Mouse (Mus musculus): Measurements from ENCODE around the gene Chad.

The Chad gene

DNA sequence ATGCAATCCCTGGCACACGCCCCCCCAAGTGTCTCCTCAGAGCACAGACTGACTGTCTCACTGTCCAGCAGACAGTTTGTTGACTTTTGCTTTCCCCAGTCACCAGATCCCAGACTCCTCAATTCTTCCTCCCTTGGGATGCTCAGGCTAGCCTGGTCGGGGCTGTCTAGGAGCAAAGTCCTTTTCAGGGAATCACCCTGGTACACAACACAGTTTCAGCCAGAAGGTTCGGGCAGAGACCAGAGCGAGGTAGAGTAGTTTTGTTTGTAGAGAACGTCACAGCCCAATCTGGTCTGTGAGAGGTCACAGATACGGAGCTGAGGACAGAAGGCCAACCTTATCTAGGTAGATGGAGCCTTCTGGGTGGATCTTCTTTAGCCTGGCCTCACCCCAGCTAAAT lies 1.7 kb downstream of the Chad start:
- DNase-seq (ENCODE audit: low read depth, low spot score), result no peak

DNA sequence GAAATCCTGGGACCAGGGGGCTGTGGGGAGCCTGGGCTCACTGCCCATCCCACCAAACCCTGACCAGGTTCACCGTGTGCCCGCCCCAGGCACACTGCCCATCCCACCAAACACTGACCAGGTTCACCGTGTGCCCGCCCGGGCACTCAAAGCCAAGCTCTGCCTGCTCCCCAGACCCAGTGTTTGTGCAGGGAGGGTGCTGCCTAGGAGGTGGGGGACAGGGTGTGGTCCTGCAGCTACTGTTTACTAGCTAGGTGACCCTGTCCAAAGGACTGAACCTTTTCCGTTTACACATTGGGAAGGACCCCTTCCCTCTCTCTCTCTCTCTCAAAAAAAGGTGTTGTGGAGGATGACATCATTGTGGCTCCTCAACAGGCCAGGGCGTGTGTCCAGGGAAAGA lies 2.5 kb downstream of the Chad start:
- no peak for DNase-seq (ENCODE audit: low read depth, low spot score)

DNA sequence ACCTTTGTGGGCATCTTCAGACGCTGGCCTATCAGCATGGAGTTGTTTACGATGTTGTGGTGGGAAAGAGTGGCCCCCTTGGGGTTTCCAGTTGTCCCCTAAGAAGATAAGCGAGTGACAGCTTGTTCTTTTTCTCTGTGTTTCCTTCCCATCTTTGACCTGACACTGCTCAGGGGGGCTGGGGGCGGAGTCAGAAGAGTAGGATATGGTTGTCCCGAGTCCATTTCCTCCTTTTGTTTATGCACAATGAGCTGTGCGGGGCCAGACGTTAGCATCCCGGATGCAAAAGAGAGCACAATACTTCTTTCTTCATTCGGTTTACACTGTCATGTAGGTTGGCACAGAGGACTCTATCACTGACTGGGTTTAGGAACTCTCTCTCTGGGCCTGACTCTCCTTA lies 5.8 kb downstream of the Chad start:
- DNase-seq (ENCODE audit: low read depth, low spot score), result no peak

DNA sequence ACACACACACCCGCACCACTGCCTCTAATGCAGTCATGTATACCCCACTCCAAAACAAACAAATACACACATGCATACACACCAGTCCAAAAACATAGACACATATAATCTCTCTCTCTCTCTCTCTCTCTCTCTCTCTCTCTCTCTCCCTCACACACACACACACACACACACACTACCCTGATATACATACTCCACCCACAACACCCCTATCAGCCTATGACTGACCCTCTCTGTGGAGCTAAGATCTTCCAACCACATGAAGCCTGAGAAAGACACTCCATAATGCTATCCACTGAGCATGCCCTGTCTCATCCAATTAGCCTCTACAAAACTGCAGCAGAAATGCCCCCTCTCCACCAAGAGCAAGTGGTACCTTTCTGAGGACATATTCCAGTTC lies 7.0 kb downstream of the Chad start:
- no peak for DNase-seq (ENCODE audit: low read depth, low spot score)

DNA sequence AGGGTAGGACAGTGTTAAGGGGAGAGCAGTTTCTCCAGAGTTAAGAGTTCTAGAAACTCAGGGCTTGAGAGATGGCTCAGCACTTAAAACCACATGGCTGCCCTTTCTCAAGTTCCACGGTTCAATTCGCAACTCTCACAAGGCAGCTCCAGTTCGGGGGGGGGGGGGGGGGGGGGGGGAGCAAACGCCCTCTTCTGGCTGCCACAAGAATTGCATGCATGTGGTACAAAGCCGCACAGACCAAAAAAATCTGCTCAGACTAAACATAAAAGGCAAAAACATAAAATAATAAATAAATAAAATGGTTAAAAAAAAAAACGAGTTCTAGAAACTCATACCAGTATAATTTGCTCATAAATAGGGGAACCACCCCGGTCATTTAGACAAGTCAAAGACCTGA lies 9.7 kb downstream of the Chad start:
- DNase-seq (ENCODE audit: low read depth, low spot score), result no peak

DNA sequence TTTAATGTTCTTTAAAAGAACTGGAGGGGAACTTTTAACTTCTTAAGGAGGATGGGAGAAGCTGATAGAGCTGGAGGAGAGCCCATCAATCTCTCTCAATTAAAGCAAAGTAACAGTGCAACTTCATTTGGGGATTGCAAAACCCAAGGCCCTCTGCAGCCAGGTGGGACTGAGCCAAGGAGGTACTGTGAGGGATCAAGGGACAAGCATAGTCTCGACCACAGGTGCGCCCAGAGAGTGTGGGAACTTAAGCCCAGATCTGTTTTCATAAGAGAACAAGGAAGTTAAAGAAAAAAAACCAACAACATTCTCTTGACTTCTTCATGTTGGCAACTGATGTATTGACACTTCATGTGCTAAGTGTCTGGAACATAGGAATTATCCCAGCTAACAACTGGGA lies 10.2 kb downstream of the Chad start:
- DNase-seq (ENCODE audit: low read depth, low spot score), result no peak

DNA sequence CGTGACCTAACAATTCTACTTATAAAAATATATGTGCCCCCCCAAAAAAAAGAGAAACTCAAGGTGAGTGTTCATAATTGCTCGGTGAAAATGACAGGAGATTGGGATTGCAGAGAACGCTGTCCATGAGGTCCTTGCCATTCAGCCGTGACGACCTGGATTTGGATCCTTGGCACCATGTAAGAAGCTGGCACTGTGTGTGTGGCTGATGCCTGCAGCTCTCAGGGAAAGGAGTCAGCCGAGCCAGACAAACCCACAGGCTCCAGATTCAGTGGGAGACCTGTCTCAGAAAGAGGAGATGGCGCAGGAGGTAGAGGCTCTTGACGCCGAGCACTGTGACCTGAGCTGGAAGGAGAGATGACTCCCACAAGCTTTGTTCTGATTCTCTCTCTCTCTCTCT lies 11.5 kb downstream of the Chad start:
- no peak for DNase-seq (ENCODE audit: low read depth, low spot score)

DNA sequence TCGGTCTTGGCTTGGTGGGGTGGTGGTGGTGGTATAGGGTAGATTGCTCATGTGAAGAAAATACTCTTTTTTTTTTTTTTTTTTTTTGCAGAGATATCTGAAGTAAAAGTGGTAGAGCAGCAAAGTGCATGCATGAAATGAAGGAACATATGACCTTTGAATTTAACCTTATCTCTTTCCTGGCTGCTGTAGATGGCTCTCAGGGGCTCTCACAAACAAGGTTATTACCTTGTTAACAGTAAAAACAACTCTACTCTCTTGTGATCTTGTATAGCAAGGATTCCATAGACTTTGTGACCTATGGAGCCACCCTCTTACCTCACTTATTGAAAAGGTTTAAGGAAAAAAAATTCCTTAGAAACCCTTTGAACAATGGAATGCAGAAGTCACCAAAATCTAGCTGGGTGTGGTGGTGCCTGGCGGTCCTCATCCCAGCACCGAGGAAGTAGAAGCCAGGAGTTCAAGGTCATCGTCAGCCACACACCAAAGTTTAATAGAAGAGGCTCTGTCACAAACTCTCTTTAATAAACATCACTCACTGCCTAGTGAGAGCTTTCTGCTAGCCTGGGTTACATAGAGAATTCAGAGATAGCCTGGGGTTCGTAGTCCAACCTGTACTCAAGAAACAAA lies 15.4 kb downstream of the Chad start:
- DNase-seq (ENCODE audit: low read depth, low spot score), result no peak

DNA sequence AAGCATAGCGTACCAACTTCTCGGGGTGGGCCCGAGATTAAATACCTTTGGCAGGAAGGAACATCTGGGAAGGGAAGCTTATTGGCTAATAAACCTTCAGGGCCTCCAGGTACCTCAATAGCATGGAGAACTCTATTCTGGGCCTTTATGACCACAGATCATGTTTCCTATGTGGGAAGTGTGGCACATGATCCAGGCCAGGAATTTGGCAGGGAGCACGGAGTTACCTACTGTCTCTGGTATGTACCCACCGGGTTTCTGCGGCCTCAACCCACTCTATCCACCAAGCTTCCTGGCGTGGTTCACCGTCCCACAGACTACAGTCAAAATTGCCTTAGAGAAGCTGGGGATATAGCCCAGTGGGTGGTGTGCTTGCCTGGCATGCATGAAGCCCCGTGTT lies 20.2 kb downstream of the Chad start:
- DNase-seq (ENCODE audit: low read depth, low spot score), result no peak

DNA sequence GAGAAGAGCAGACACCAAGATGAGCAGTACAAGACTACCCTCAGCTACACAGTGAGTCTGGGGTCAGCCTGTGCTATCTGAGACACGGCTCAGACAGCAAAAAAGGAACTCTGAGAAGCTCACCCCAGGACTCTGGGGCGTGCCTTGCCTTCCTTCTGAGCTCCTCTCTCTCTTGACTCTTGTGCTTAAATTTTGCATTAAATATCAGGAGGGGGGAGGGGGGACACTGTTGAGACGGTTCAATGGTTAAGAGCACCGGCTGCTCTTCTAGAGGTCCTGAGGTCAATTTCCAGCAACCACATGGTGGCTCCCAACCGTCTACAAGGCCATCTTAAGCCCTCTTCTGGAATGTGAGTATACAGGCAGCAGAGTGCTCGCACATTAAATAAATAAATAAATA lies 22.7 kb downstream of the Chad start:
- no peak for DNase-seq (ENCODE audit: low read depth, low spot score)

DNA sequence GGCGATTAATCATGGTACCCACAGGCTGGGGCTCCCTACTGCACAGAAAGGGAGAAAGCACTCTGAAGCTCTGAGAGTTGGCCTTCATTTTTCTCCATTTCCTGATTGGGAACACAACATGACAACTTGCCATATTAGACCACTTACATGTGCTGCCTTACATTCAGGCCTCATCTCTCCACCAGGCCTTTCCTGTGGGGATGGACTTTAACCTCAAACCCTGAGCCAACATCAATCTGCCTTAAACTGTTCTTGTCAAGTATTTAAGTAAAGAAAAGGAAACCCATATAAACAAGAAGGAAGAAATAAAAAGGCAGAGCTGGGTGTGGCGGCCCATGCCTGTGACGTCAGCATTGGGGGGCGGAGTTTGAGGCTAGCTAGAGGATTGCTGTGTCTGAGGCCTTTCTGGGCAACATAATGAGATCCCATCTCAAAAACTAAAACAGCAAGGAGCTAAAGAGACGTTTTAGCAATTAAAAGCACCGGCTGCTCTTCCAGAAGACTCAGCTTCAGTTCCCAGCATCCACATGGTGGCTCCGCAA lies 31.5 kb downstream of the Chad start:
- no peak for DNase-seq (ENCODE audit: low read depth, low spot score)

DNA sequence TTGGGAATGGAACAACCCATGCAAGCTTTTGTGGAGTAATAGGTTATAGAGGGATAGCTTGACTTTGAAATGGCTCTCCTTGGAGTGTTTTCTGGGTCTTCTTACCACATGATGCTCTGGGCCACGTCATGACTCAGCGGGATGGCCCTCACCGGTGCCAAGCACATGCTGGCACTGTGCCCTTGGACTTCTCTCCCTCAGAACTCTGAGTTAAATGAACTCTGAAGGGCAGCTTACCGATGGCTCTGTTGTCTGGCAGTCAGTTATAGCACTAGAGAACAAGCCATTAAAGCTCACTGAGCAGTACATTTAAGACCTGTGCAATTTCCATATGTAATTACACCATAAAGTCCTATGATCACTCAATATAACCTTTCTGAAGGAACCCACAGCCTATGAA lies 32.5 kb downstream of the Chad start:
- no peak for DNase-seq (ENCODE audit: low read depth, low spot score)

DNA sequence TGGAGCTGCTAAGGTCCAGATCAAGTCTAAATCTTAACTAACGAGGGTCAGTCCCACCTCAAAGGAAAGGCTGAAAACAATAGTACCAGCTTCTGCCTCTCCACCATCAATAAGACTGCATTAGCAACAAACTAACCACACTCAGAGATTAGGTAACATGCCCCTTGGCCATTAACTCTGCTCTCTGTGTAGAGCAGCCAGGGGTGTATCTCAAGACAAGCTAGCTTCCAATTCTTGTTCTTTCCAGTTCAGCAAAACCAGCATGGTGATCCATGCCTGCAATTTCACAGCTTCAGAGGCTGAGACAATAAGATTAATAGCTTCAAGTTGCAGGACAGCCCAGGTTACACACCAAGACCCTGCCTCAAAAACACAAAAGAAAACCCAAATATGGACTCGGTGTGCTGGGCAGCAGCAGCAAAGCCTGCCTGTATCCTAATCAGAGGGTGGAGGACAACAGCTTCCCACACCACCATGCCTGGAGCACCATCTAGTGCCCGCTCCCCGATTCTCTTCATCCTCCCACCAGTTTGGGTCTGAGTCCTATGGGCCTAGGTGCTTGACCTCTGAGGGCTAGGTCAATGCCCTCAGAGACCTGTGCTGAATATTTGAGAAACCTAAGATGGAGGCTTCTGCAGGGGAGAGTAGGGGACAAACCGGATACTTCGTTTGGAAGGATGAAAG lies 33.7 kb downstream of the Chad start:
- DNase-seq (ENCODE audit: low read depth, low spot score), result no peak

DNA sequence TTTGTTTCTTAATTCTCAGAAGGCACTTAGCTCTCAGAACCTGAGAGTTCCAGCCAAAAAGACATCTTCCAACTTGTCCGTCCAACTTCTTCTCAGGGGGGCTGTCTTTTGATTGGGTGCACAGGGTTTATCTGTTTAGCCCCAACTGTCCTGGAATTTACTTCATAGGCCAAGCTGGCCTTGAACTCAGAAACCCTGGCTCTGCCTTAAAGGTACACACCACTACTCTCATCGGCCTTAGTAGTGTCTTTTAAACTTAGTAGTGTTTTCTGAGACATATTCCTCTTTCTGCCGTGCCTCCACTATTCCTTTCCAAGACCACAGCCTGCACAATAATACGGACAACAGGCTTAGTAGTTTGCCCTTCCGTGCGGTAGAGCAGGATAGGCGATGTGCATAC lies 35.6 kb downstream of the Chad start:
- DNase-seq (ENCODE audit: low read depth, low spot score), result no peak

DNA sequence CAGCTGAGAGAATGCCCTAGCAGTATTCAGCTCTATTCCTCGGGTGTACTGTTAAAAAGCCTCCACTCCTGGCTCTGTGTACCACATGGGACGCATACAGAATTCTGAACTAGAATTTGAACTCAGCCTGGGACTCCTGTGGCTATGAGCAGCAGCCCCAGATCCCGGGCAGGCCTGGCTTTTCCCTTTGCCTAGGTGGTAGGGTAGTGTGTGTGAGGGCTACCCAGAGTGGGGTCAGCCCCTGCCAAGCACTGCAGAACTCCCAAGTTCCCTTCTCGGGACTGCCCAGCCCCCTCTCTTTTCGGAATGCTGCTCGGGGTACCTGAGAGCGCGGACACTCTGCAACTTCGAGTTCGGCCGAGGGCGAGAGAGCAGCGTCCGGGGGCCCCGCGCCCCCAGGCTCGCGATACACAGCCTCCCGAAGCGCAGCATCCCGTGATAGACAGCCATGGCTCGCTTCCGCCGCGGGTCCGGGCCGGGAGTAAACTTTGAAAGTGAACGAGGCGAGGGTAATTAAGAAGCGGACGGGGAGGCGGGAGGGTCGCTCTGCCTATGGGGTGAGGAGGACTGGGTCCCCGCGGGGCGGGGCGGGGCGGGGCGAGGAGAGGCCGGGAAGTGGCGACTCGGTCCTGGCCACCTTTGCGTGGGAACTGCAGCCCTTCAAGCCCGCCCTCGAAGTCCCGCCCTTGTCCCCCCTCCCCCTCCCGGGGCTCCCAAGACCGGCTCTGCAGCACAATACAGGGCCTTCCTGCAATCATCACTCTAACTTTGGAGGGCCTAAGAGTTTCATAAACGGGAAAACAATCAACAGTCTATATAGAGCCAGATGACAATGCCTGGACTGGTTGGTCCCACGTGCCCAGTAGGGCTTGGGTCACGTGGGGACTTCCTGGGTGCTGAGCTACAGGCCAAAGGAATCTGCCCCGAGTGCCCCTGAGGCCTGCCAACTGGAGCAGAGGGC lies 36.8 kb downstream of the Chad start, which contains the start of gene Acsf2:
Gene Acsf2 (minus strand): TSS at position 551 of the 961 bp plus-strand sequence.
- DNase-seq (ENCODE audit: low read depth, low spot score), result peak; percentile 82

DNA sequence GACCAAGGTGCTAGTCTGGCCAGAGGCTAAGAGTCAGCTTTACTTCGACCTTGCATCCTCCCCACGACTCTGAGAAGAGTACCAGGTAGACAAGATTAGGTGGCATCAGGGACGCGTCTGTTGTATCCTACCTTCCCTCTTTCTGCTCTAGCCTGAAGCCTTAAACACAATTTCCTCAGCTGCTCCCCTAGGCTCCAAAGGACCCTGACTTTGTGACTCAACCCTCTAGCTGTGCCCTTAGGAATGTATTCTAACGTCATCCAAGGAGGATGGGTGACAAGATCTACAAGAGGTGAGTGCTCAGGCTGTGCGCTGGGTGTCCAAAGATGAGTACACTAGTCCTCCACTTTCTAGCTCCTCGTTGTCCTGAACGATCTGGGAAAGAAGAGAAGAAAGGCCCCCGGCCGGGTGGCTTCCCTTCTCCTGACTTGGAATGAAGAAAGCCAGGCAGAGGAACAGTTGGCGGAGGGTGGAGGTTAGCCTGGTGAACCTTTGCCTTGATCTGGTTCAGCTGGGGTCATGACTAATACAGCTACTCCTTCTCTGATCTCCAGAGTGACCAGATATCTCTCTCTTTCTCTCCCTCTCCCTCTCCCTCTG lies 37.6 kb downstream of the Chad start:
- no peak for DNase-seq (ENCODE audit: low read depth, low spot score)

DNA sequence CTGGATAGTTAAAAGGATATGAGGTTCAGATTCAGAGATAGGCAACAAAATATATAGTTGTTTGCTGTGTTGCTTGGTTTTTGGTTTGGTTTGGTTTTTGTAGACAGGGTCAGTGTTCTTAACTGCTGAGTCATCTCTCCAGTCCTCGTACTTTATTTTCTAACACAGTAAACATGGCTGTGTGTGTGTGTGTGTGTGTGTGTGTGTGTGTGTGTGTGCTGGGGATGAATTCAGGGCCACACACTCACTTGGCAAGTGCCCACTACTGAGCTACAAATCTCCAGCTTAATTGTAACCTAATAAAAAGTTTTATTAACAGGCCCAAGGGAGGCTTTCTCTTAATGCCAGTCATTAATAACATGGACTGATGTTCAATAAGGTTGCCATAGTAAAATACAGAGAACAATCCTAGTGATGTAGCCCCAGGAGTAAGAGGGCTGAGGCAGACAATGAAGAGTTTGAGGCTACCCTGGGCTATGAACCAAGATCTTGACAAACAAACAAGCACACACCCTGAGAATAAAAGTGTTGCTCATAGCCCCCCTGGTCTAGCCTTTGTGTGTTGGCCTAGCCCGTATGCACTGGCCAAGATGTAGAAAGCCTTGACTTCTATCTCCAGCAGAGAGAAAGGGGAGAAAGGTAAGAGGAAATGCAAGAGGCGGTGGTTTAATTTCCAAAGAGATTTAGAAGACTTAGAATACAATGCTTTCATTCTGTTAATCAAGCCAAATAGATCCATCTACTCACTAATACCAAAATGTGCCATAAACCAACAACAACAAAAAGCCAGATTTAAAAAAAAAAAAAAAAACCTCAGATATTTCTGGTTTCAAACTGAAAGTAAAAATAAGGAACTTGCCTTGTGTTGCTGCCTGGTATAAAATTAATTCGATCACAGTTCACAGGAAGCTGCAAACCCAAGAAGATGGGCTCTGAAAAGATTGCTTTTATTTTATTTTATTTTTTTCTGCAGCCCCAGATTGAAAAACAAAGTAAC lies 46.2 kb downstream of the Chad start:
- no peak for DNase-seq (ENCODE audit: low read depth, low spot score)

DNA sequence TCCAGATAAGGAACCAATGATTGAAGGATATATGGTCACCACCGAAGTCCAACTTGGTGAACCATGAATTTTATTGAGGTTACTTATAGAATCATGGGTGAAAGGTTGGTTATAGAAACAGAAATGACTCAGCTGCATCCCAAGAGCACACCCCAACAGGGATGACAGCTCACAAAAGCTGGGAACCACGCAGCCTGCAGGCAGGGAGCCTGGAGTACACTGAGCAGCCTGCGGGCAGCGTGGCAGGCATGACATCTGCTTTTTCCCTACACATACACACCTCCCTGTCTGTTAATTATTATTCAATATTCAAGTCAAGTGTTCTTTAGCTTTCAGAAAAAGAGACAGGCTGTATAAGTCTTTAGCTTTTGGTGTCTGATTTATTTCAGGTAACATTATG lies 49.8 kb downstream of the Chad start:
- DNase-seq (ENCODE audit: low read depth, low spot score), result no peak

DNA sequence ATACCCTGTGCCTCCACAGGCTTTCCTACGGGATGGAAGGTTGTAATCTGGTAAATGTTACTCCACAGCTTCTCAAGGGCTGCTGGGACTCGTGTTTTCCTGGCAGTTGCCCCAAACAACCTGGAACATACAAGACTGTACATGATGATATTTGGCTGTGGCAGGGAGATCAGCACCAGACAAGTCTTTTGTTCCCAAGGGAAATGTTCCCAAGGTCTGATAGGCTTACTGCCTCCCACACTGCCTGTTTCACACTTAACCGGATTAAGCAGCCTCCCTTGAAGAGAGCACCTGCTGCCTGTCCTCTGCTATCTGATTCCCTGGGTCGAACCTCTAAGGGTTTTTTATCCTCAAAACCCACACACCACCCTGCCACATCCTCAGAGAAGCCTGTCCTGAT lies 50.6 kb downstream of the Chad start:
- DNase-seq (ENCODE audit: low read depth, low spot score), result no peak

DNA sequence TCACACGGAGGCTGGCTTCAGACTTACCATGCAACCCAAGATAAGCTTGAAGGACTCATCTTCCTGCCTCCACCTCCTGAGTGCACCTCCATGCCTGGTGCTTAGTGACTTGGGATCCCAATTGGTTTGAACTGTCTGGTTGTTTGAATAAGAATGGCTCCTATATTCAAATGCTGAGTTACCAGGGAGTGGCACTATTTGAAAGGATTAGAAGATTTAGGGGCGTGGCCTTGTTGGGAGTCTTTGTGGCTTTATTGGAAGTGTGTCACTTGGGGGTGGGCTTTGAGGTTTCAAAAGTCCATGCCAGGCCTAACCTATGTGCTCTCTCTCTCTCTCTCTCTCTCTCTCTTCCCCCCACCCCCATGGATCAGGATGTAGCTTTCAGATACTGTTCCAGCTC lies 52.8 kb downstream of the Chad start:
- DNase-seq (ENCODE audit: low read depth, low spot score), result no peak
